Mouse (Mus musculus) adrenal gland (tissue): ENCODE results near the gene Fam185a.

Source experiments
- intact Hi-C: fragments of 180-260 bp; cut with DNase I; formaldehyde crosslinking; loops from one replicate; pipeline ENCODE4 v1.15.1; 2025
- long read RNA-seq, 2 experiments: library from polyadenylated mRNA; unstranded; transcript quantifications; one replicate each; pipeline ENCODE4 v2.0.0; 2020; ENCODE audit warnings: borderline replicate concordance in 1 of 2; ENCODE audit not compliant: insufficient replicate concordance in 1 of 2

The Fam185a gene
- long read RNA-seq, experiment 1, partial matches to known transcripts: 1 of 6 reads
- long read RNA-seq, experiment 1, other reads (novel, unspliced or antisense): 2 of 6 reads
- long read RNA-seq, experiment 2, transcript Fam185a-201 (8 exons, 3,027 nt): major isoform, 9 of 19 reads
- long read RNA-seq, experiment 2, partial matches to known transcripts: 4 of 19 reads
- long read RNA-seq, experiment 2, other reads (novel, unspliced or antisense): 6 of 19 reads

- intact Hi-C loops: loop anchor here (5.0 kb wide), 2 partner anchors 153 to 162 kb away; no protein-coding TSS in a partner anchor
These were observed at the start of gene Fam185a, which contains the start of gene Ccdc146 for GRCm38 (mm10) chr5:21424614-21425602. Gene Fam185a (plus strand): TSS chr5:21424958. Gene Ccdc146 (minus strand): TSS chr5:21424677.

DNA sequence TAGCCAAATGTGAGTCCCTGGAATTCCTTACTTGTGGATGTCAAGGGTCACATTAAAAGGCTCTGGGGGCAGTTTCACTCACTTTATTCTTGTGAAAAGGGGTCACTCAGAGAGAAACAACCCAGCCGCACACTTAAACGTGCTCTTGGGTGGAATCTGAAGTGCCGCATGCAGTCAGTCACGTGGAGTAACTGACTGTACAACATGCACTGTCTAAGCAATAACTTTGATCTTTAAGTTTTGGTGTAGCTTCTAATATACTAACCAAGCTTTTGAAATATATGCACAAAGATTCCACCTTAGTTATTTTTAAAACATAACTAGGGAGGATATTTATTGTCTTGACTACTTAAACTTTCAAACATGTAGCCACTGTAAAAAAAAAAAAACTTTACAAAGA is 47.8 kb upstream of the Fam185a start:
- intact Hi-C loops: no loop called here

GRCm38 (mm10) chr5:21378397-21378796 is 46.4 kb upstream of the Fam185a start:
- intact Hi-C loops: no loop called here

DNA sequence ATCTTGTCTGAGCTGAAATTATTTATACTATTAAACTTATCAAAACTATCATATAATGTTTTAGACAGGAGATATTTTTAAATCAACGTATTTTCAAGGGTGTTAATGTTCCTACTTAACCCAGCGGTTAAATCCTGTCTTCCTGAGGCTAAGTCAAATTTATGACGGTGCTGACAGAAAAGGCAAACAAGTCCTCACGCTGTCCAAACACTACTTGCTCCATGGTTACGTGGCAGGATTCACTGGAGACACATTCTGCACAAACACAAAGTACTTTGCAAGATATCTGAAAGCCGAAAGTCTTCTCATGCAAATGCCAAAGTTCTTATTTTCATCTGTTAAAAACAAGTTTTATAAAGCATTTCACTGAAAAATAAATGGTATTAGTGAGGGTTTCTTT is 42.8 kb upstream of the Fam185a start:
- intact Hi-C loops: no loop called here

DNA sequence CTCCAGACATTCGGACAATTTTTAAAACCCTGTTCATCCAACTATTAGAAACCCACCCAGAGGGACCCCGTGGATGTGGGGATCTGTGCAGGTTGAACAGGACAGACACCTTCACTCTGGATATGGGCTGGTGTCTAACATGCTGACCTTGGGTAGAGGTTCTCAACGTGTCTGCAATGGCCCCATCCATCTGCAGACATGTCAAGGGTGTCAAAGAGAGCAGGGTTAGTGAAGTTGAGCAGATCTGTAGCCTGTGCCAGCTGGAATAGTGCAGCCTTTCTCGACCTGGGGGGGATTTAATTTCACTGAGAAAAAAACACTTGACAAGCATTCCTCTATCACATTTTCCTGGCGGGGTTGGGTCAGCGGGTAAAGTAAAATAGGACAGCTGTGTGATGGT is 42.1 kb upstream of the Fam185a start:
- intact Hi-C loops: no loop called here

- intact Hi-C loops: no loop called here
These were observed 41.1 kb upstream of the Fam185a start for GRCm38 (mm10) chr5:21383392-21384251.

GRCm38 (mm10) chr5:21384252-21384960 is 40.4 kb upstream of the Fam185a start:
- intact Hi-C loops: no loop called here

- intact Hi-C loops: no loop called here
These were observed 39.8 kb upstream of the Fam185a start for GRCm38 (mm10) chr5:21384976-21385375.

DNA sequence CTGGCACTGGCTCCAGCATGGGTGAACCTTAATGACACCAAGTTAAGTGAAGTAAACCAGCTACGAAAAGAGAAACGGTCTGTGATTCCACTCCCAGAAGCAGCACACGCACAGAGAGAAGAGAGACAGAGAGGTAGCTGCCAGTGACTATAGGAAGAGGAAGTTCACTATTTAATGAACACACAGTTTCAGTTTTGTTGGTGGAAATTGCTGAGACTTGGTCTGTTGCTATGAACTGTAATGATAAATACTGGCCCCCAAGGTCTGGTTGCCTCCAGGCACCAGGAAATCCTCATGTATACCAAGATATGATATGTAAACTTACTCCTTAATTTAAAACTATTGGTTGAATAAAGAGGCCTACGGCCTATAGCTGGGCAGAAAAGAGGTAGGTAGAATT is 38.3 kb upstream of the Fam185a start:
- intact Hi-C loops: no loop called here

DNA sequence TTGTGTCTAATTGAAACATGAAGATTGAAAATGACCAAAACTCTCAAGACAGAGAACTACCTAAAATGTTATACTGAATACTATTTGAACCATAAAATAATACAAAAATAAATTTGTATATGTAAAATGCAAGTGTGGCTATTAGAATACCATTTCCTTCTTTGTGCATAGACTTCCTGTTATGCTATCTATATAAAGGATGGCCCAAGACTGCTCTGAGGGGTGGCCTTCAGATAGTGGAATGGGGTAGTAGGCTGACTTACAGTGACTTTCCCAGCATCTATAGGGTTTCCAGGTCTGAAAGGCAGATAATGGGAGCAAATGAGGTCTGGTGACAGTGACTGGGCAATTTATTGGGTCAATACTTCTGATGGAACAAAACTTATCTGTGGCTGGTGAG is 37.4 kb upstream of the Fam185a start:
- intact Hi-C loops: no loop called here

GRCm38 (mm10) chr5:21388855-21389254 is 35.9 kb upstream of the Fam185a start:
- intact Hi-C loops: no loop called here

- intact Hi-C loops: no loop called here
These were observed 33.0 kb upstream of the Fam185a start for GRCm38 (mm10) chr5:21391616-21392384.

DNA sequence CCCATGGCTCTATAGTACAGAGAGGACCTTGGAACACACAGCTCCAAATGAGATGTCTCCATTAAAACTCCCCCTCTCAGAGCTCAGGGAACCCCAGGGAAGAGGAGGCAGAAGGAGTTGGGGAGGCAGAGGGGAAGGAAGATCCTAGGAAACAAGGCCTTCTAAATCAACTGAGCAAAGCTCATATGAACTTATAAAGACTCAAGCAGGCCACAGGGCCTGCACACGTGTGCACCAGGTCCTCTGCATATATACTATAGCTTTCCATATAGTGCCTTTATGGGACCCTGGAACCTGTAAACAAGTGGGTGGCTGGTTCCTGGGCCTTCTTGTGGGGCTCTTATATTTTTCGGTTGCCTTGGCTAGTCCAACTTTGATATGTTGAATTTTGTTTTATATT is 30.2 kb upstream of the Fam185a start:
- intact Hi-C loops: no loop called here

DNA sequence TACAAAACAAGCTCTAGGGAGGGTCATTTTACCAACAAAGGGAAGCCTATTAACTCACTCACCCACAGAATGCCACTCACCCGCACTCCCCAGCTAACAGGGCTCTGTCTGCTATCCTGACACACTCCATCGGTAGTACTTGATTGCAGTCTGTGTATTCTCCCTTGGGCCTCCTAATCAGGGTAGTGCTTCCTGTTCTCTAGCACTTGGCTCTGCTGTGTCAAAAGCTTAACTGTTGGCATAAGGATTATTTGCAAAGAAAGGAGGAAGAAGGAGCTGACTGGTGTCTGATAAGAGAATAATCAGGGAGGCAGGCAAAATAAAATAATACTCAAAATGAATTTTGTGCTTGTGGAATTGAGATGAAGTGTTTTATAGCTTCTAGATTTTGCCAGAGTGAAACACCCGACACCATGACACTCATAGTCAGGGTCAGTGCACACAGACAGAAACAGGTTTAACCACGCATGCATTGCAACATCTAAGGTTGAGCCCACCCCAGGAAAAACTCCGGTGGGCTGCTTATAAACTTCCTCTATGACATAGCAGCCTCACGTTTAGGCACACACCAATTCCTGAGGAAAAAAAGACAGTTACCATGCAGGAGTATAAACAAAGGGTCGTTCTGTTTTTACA is 29.4 kb upstream of the Fam185a start:
- intact Hi-C loops: no loop called here

- intact Hi-C loops: no loop called here
These were observed 13.5 kb upstream of the Fam185a start for GRCm38 (mm10) chr5:21411261-21411666.

GRCm38 (mm10) chr5:21412056-21412455 is 12.7 kb upstream of the Fam185a start:
- intact Hi-C loops: no loop called here

DNA sequence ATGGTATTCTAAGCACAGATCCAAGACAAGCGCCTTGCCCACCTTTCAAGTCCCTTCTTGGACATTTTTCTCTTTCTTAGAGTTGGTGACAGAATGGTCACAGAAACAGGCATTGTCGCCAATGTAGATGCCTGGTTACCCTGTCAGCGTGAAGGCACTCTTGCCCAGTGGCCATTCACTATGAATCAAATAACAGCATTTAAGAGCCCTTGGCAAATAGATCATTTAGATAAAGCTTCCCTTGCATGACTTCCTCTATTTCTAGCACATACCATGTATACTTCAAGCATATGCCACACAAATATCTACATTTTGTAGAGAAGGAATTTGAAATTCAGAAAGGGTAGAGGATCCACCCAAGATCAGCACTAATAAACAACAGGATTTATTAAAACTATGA is 11.4 kb upstream of the Fam185a start:
- intact Hi-C loops: no loop called here

GRCm38 (mm10) chr5:21414116-21414820 is 10.5 kb upstream of the Fam185a start:
- intact Hi-C loops: no loop called here

DNA sequence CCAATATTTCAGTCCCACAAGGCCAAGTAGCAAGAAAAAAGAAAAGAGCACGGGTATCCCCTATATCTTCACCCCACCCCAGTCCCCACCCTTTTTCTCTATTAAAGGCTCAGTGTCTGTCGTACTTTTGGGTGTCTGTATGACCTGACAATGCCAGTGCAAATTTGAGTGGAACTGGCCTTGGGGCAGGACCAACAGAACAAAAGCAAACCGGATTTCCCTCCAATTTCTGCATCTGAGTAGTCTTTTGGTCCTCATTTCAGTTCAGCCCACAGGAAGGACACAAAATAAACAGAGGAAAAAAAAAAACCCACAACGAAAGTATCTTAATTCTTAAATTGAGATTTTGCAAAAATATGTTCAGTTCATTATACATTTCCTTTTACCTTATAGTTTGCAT is 6.1 kb upstream of the Fam185a start:
- intact Hi-C loops: no loop called here
